Mouse (Mus musculus): Measurements from ENCODE around the gene Lrrc73.

DNA sequence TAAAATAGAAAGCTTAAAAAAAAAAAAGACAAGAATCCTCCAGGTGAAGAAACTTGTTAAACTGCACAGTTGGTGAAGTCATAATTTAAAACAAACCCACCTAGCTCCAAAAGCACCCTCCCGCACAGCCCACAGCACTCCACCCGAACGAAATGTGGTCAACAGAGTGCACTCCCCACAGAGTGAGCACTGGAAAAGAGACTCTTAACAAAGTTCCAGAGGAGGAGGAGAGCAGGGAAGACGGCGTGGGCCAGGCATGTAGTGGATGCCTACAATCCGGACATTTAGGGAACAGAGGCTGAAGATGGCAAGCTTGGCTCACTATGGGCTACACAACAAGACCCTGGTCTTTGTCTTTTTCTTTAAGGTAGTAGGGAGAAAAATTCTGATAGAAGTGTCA is 21.7 kb downstream of the Lrrc73 start:
- TF ChIP-seq CTCF (IDR thresholded peaks at IDR 0.05) (no peak), EP300 (IDR thresholded peaks at IDR 0.05) (no peak)

All from lung, postnatal 0 days (tissue).